Mouse (Mus musculus): ENCODE data around the gene Cldn19. TPM values are rescaled to one million over a fixed set of nuclear protein-coding genes. Genes with fewer than 3 reads are reported as not detected.

Gene Cldn19
- polyA plus RNA-seq, 1 experiment from 2014 or later: not detected

GRCm38 (mm10) chr4:119285336-119285735 is 30.1 kb downstream of the Cldn19 start:
- ATAC-seq (replicated peaks; ENCODE audit: low FRiP score) (peak; percentile 45; the same call in 1 of the 2 replicates), DNase-seq (ENCODE audit: low spot score) (no peak)
- no peaks in the 10 kb centered on the region for H3K9me3 ChIP-seq (ENCODE audit: control insufficient read depth, low read length)
- H3K27ac ChIP-seq (ENCODE audit: low read depth, low read length): 0 out of 2 replicates have a peak overlapping the region, but pooled peaks have one; percentile 27
- peak overlapping the region; percentile 27 for H3K4me2 ChIP-seq
- 47% methylated on average over 2 of the region's 2 CpGs for WGBS
- H3K9ac ChIP-seq (ENCODE audit: low read depth, low read length): no peak overlapping the region
- H3K4me1 ChIP-seq (replicated peaks; ENCODE audit: control insufficient read depth, insufficient read depth, low read length): peaks cover 30% of the 10 kb centered on the region
- H3K4me3 ChIP-seq (ENCODE audit: low read depth, low read length): no peak overlapping the region
- peaks cover 29% of the 10 kb centered on the region for H3K36me3 ChIP-seq (ENCODE audit: control insufficient read depth, insufficient read depth, low read length)
- H3K27me3 ChIP-seq (replicated peaks; ENCODE audit: control insufficient read depth, insufficient read depth, low read length): no peaks in the 10 kb centered on the region

DNA sequence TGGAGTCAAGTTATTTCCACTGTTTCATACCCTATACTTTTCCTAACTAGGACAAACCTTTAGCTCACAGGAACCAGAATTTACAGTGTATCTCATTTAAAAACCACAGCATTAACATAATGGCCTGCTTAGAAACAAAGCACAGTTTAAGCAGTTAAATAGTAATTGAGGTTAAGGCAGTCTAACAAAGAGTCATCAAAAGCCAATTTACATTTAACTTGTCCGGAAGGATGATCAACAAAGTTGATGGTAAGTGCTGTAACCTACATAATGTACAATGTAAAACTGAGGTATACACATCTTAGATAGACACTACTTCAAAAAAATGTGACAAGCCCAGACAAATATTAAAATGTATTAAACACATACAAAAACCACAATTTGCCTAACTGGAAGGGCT is 36.7 kb downstream of the Cldn19 start:
- ATAC-seq (replicated peaks; ENCODE audit: low FRiP score) (no peak), DNase-seq (ENCODE audit: low spot score) (no peak)
- Histone ChIP-seq H3K36me3 (ENCODE audit: control insufficient read depth, insufficient read depth, low read length) (peaks cover 16% of the 10 kb centered on the region; the same call in 1 of the 2 replicates), H3K9ac (ENCODE audit: low read depth, low read length) (peak overlapping the region; percentile 94), H3K4me1 (replicated peaks; ENCODE audit: control insufficient read depth, insufficient read depth, low read length) (peaks cover 31% of the 10 kb centered on the region), H3K27ac (ENCODE audit: low read depth, low read length) (no peak overlapping the region), H3K9me3 (ENCODE audit: control insufficient read depth, low read length) (no peaks in the 10 kb centered on the region), H3K27me3 (replicated peaks; ENCODE audit: control insufficient read depth, insufficient read depth, low read length) (no peaks in the 10 kb centered on the region), H3K4me2 (peak overlapping the region; percentile 90), H3K4me3 (ENCODE audit: low read depth, low read length) (peak overlapping the region; percentile 97)
- WGBS: 80% methylated on average over 1 of the region's 1 CpGs

- peak overlapping the region; percentile 94 for H3K9ac ChIP-seq (ENCODE audit: low read depth, low read length)
- ATAC-seq (replicated peaks; ENCODE audit: low FRiP score) (no peak), DNase-seq (ENCODE audit: low spot score) (peak; percentile 55)
- WGBS: 1% methylated on average over 24 of the region's 24 CpGs
- peak overlapping the region; percentile 90 for H3K4me2 ChIP-seq
- peak overlapping the region; percentile 97 for H3K4me3 ChIP-seq (ENCODE audit: low read depth, low read length)
- peaks cover 16% of the 10 kb centered on the region; the same call in 1 of the 2 replicates for H3K36me3 ChIP-seq (ENCODE audit: control insufficient read depth, insufficient read depth, low read length)
- peaks cover 22% of the 10 kb centered on the region for H3K4me1 ChIP-seq (replicated peaks; ENCODE audit: control insufficient read depth, insufficient read depth, low read length)
- H3K9me3 ChIP-seq (ENCODE audit: control insufficient read depth, low read length): no peaks in the 10 kb centered on the region
- H3K27ac ChIP-seq (ENCODE audit: low read depth, low read length): peak overlapping the region; percentile 80
- no peaks in the 10 kb centered on the region for H3K27me3 ChIP-seq (replicated peaks; ENCODE audit: control insufficient read depth, insufficient read depth, low read length)
These were observed 37.8 kb downstream of the Cldn19 start for GRCm38 (mm10) chr4:119292771-119293573.

DNA sequence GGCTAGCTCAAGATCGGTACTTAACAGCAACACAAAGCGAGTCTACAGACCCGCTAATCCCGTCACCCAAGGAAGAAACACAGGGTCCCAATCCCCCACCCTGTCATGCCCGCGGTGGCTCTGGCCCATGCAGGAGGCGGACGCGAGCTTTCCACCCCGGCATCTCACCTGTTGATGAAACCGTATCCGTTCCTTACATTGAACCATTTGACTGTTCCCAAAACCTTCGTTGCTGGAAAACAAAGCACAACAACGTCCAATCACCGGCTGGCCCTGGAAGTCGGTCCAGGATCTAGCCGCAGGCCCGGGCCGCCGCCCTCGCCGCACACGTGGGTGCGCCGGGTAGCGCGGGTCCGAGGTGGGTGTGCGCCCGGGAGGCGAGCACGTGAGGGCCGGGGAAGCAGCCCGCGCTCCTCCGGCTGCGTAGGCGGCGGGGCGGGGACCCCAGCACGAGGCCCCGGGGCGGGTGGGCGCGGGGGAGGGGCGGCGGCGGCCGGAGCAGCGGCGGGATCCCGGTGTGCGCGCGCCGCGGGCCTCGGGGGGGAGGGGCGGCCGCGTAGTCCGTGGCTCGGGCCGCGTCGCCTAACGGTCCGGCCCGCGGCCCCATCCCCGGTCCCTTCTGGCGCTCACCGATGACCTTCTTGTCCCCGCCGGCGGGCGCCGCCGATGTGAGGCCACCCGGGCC is 38.5 kb downstream of the Cldn19 start:
- DNase-seq (ENCODE audit: low spot score) (peak; percentile 57), ATAC-seq (replicated peaks; ENCODE audit: low FRiP score) (peak; percentile 22)
- WGBS: under 1% methylated on average over 65 of the region's 80 CpGs
- Histone ChIP-seq H3K9me3 (ENCODE audit: control insufficient read depth, low read length) (no peaks in the 10 kb centered on the region), H3K36me3 (ENCODE audit: control insufficient read depth, insufficient read depth, low read length) (peaks cover 12% of the 10 kb centered on the region; the same call in 1 of the 2 replicates), H3K4me2 (peak overlapping the region; percentile 90), H3K27ac (ENCODE audit: low read depth, low read length) (peak overlapping the region; percentile 80), H3K27me3 (replicated peaks; ENCODE audit: control insufficient read depth, insufficient read depth, low read length) (no peaks in the 10 kb centered on the region), H3K9ac (ENCODE audit: low read depth, low read length) (peak overlapping the region; percentile 94), H3K4me3 (ENCODE audit: low read depth, low read length) (peak overlapping the region; percentile 97), H3K4me1 (replicated peaks; ENCODE audit: control insufficient read depth, insufficient read depth, low read length) (peaks cover 19% of the 10 kb centered on the region)

DNA sequence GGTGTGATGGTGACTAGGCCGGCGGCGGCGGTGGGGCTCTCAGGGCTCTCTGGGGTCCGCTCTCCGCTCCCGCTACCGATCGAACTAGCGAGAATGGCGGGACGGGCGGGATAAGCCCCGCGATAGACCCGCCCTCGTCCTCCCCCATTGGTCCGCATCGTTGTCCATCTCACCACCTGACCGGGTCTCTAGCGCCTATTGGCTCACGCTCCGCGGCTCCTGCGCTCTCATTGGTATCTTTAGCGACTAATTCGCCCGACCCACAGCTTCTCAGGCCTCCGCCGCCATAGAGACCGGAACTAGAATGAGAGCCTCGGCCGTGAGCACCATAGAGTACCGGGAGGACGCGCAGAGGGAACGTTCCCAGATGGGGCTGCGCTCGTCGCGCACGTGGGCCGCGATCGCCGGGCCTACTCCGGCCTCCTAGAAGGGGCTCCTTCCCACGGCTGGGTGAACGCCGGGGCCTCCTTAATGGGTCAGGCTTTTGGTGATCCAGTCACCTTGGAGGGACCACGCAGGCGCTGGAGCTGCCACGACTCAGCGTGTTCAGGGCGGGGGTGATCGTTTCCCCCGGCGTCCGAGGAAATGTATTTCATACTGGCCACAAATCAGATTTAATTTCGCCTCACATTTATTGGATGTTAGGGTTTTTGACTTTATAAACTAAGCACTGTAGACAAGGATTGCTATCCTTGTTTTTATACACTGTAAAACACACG is 39.4 kb downstream of the Cldn19 start, which contains the start of gene Ybx1:
Gene Ybx1, minus strand, starts transcription at position 190 of the 719 bp plus-strand sequence.
- Histone ChIP-seq H3K4me2 (peak within 1 kb of the TSS; percentile 90), H3K4me3 (ENCODE audit: low read depth, low read length) (peak within 1 kb of the TSS; percentile 97), H3K9ac (ENCODE audit: low read depth, low read length) (peak within 1 kb of the TSS; percentile 94), H3K36me3 (ENCODE audit: control insufficient read depth, insufficient read depth, low read length) (peaks cover 9% of the 10 kb centered on the region; the same call in 1 of the 2 replicates), H3K27me3 (replicated peaks; ENCODE audit: control insufficient read depth, insufficient read depth, low read length) (no peaks in the 10 kb centered on the region), H3K27ac (ENCODE audit: low read depth, low read length) (peak within 1 kb of the TSS; percentile 80), H3K9me3 (ENCODE audit: control insufficient read depth, low read length) (no peaks in the 10 kb centered on the region), H3K4me1 (replicated peaks; ENCODE audit: control insufficient read depth, insufficient read depth, low read length) (peaks cover 19% of the 10 kb centered on the region)
- peak; percentile 98 for DNase-seq (ENCODE audit: low spot score)
- under 1% methylated on average over 60 of the region's 61 CpGs for WGBS
- peak; percentile 98 for ATAC-seq (replicated peaks; ENCODE audit: low FRiP score)

- Histone ChIP-seq H3K4me3 (ENCODE audit: low read depth, low read length) (peak overlapping the region; percentile 97), H3K9ac (ENCODE audit: low read depth, low read length) (peak overlapping the region; percentile 94), H3K4me1 (replicated peaks; ENCODE audit: control insufficient read depth, insufficient read depth, low read length) (peaks cover 19% of the 10 kb centered on the region), H3K9me3 (ENCODE audit: control insufficient read depth, low read length) (no peaks in the 10 kb centered on the region), H3K36me3 (ENCODE audit: control insufficient read depth, insufficient read depth, low read length) (peaks cover 7% of the 10 kb centered on the region; the same call in 1 of the 2 replicates), H3K27me3 (replicated peaks; ENCODE audit: control insufficient read depth, insufficient read depth, low read length) (no peaks in the 10 kb centered on the region), H3K27ac (ENCODE audit: low read depth, low read length) (peak overlapping the region; percentile 80), H3K4me2 (peak overlapping the region; percentile 90)
- DNase-seq (ENCODE audit: low spot score): no peak
- ATAC-seq (replicated peaks; ENCODE audit: low FRiP score): no peak
- WGBS: 9% methylated on average over 6 of the region's 6 CpGs
These were observed 39.9 kb downstream of the Cldn19 start for GRCm38 (mm10) chr4:119295134-119295453.

DNA sequence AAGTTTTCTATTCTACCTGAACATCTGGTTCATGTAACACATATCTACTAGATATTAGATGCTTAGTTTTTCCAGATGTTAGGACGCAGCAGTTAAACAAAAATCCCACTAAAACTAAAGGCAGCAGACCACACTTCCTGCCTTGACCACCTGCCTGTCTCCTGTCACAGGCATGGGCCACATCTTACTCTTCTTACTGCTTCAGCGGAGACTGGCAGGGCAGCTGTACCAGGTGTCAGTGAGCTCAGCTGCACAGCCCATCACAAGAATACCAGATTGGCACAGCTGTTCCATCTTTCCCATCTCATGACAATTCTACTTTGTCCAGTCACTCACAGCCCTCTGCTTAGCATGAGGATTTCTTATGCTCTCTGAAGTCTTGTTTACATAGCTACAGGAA is 42.1 kb downstream of the Cldn19 start:
- Histone ChIP-seq H3K9ac (ENCODE audit: low read depth, low read length) (no peak overlapping the region), H3K9me3 (ENCODE audit: control insufficient read depth, low read length) (no peaks in the 10 kb centered on the region), H3K27me3 (replicated peaks; ENCODE audit: control insufficient read depth, insufficient read depth, low read length) (no peaks in the 10 kb centered on the region), H3K27ac (ENCODE audit: low read depth, low read length) (no peak overlapping the region), H3K4me1 (replicated peaks; ENCODE audit: control insufficient read depth, insufficient read depth, low read length) (peaks cover 5% of the 10 kb centered on the region), H3K4me3 (ENCODE audit: low read depth, low read length) (no peak overlapping the region), H3K36me3 (ENCODE audit: control insufficient read depth, insufficient read depth, low read length) (no peaks in the 10 kb centered on the region), H3K4me2 (no peak overlapping the region)
- ATAC-seq (replicated peaks; ENCODE audit: low FRiP score) (no peak), DNase-seq (ENCODE audit: low spot score) (no peak)
- 79% methylated on average over 2 of the region's 2 CpGs for WGBS

GRCm38 (mm10) chr4:119300761-119301160 is 45.5 kb downstream of the Cldn19 start:
- WGBS: 88% methylated on average over 3 of the region's 3 CpGs
- no peak overlapping the region for H3K27ac ChIP-seq (ENCODE audit: low read depth, low read length)
- H3K4me1 ChIP-seq (replicated peaks; ENCODE audit: control insufficient read depth, insufficient read depth, low read length): no peaks in the 10 kb centered on the region; the same call in 1 of the 2 replicates
- no peak overlapping the region for H3K4me2 ChIP-seq
- no peak overlapping the region for H3K9ac ChIP-seq (ENCODE audit: low read depth, low read length)
- H3K27me3 ChIP-seq (replicated peaks; ENCODE audit: control insufficient read depth, insufficient read depth, low read length): no peaks in the 10 kb centered on the region
- no peak overlapping the region for H3K4me3 ChIP-seq (ENCODE audit: low read depth, low read length)
- ATAC-seq (replicated peaks; ENCODE audit: low FRiP score) (no peak), DNase-seq (ENCODE audit: low spot score) (no peak)
- no peaks in the 10 kb centered on the region for H3K36me3 ChIP-seq (ENCODE audit: control insufficient read depth, insufficient read depth, low read length)
- no peaks in the 10 kb centered on the region for H3K9me3 ChIP-seq (ENCODE audit: control insufficient read depth, low read length)
